Mouse (Mus musculus) spleen, postnatal 4 days (tissue): ENCODE results near the gene 2010003K11Rik.
A peak's percentile ranks its signal among the peaks of the same experiment; 100 is the strongest.

ENCODE experiments used
- DNase-seq, 2 experiments: peaks; one replicate each; pipeline ENCODE4 v3.0.0; 2022; ENCODE audit warnings: low spot score in 2 of 2

Gene 2010003K11Rik

DNA sequence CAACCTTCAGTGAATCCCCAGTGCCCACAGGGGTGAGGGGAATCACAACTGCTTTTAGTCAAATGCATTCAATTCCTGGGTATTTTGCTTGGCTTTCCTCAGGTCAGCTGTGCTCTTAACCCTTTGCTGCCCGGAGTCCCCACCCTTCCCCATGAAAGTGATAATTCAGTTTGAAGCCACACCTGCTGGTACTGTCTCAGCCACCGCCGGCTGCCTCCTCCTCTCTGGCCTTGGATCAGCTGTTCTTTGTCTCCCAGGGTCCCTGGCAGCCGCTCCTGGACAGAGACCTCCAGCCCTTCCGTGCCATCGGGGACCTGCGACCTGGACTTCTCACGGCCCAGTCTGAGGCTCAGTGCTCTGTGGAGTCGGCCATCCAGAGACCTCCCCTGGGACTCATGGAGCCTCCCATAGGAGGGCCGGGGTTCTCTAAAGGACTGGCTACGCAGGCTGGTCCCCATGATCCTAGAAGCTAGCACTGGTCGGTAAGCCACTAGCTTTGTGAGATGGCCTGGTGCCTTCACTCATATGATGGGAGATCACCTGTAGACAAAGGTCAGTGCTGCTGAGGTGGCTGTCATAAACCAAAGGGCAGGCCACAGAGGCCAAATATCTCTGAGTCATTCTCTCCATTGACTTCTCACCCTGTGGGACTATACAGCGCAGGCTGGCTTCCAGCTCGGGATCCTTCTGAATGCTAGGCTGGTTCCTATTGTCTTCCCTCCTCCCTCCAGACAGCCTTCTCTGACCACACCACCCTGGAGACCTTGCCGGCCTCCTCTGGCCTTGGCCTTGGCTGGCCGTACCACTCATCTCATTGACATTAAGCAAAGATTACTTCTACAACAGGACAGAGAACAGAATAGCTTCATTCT lies at the start of gene 2010003K11Rik:
Gene 2010003K11Rik (minus strand): TSS at position 522 of the 872 bp plus-strand sequence.
- no peak for DNase-seq

DNA sequence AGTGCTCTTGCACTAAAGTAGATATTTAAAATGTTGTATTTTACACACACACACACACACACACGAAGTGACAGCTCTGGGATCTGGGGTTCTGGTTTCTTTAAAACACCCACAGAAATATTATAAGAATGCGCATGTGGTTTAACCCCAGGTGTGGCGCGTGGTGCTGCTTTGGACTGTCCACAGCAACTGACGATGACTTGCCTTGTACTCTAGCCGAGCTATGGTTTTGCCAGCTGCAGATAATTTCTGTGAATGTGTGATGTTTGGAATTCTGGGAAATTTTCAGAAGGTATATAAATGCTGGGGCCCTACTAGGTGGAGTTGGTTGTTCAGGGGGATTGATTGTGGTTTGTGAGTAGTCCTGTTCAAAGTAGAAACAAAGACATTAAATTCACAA lies 49.4 kb upstream of the 2010003K11Rik start:
- DNase-seq, result no peak

DNA sequence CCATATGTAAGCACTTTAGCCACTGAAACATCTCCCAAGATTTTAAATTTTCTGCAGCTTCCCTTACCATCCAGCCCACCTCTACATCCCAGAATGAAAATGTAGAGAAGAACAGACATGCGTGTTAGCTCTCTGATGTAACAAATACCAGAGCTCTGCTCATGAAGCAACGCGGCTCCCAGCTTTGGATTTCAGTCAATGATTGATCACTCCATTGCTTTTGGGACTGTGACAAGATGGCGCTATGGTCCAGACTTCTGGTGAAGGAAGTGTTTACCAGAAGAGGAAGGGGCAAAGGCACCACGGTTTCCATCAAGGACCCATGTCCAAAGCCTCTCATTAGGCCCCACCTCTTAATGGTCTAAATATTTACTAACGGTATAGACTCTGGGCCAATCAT lies 47.5 kb upstream of the 2010003K11Rik start:
- DNase-seq, result no peak

DNA sequence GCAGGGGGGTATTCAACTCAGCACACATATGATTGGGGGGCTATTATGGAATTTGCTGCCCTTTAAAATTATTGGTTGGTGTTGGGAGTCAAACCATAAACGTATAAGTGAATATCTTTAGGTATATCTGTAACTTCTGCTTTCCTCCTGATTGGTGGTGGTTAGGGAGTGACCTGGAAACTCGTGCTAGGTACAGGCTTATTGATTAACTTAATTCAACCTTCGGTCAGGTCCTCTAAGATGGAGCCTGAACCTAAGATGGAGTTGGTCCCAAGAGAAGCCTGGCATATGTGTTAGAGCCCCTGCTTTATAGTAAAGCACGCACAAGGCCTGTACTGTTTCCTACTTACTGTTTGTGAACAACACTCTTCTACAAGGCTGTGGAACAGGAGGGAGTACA lies 46.7 kb upstream of the 2010003K11Rik start:
- no peak for DNase-seq

DNA sequence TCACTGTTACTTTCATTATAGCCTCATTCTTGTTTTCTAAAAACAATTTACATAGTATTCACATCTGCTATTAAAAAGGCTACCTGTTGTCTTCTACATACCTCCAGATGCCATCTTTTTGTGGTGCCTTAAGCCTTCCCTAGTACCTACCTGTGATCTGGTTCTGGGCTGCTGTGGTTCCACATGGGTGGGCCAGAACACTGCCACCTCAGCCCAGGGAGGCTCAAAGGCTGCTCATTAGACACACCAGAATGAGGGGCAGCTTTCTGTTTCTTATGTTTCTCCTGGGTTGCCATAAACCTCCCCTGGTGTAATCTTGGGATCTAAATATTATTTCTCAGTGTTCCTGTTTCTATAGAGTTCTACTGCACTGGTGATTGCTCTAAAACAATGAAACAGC lies 43.7 kb upstream of the 2010003K11Rik start:
- DNase-seq, result no peak

DNA sequence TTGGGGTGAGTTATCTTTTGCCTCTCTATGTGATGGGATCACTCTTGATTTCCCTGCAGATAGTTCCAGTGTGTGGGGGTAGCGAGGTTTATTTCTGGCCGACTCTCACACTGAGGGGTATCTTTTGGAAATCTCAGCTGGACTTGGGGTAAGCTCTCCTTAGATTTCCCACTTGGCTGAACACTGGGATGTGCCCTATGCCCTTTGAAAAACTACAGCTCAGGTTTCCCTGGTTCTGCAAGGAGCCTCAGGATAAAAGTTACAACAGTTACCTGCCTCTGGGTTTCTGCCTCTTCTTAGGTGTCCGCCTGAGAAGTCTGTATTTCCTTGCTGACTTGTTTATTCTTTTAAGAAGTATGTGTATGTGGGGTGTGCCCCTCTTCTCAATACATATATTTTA lies 42.6 kb upstream of the 2010003K11Rik start:
- DNase-seq, result no peak

DNA sequence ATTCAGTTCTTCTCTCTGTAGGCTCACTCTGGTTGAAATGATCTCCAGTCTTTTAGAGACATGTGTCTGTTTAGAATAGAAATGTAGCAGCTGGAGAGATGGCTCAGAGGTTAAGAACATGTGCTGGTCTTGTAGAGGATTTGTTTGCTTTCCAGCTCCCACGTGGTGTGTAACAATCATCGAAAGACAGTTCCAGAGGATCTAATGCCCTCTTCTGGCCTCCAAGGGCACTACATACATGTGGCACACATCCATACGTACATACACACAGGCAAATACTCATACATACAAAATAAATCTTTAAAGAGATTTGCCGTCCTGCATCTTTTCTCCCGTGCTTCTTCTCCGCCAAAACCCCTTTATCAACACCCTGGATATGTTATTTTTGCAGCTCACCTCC lies 41.9 kb upstream of the 2010003K11Rik start:
- no peak for DNase-seq

DNA sequence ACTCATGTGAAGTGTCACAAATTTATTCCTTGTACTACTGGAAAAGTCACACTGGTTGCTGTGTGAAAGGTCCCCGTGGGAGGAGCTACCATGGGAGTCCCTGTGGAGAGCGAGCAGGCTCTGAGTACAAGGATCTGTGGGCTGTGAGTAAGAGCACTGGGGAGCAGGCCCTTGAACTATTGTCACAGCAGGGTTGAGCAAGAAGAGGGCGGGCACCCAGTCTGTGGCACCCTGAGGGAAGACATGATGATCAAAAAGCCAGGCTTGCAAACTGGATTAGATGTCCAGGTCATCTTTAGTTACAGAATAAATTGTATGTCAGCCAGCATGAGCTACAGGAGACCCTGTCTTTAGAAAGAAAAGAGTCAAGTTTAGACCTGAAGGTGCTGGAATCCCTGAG lies 38.2 kb upstream of the 2010003K11Rik start:
- DNase-seq, result no peak

DNA sequence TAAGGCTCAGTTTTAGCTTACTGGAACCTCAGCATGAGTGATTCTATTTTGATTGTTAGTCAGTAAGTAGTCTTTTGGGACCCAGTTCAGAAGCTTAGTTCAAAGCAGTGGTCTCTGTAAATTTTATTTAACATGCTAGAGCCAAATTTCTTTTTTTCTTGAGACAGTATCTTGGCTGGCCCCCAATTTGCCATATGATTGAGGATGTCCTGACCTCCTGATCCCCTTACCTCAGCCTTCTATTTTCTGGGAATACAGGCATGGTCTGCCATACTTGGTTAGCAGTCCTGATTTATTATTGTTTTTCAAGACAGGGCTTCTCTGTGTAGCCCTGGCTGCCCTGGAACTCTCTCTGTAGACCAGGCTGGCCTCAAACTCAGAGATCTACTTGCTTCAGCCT lies 37.5 kb upstream of the 2010003K11Rik start:
- DNase-seq, result no peak

DNA sequence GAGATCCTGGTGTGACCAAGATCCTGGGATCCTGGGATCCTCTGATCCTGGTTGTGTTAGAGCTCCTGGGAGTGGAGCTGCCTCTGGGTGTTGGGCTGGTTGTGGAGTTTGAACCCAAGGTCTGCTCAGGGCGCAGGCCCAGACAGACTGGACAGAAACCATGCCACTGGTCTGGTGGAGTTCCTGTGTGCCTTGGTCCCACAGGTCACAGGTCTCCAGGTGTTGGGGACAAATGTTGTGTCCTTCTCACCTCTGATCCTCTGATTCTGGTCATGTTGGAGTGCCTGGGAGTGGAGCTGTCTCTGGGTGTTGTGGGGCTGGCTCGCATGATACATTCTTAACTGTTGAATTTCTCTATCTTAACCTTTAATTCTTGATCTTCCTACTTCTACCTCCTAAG lies 36.3 kb upstream of the 2010003K11Rik start:
- DNase-seq, result no peak

DNA sequence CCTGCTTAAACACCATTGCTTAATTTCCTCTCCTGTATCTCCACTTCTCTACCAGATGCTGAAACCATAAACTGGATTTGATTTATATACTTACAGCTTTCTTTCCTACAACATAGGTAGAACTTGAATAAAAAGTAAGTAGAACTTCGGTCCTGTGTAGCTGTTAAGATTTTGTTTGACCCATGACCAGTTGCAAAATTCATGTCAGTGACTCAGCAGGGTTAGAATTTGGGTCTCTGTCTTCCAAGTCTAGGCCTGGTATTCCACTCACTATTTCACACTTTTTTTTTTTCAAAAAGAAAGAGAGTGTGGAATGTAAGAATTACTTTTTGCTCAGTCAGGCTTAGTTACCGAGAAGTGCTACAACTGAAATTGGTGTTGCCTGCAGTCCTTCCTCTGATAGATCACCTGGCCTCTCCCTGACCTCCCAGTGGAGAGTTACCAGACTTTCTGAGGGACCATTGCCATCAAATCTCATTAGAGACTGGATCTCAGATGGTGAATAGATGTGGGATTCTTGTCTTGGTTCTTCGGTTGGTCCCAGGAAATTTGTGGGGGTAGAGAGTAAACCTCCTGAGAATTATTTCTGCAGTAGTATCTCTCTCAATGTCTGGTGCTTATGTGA lies 23.2 kb upstream of the 2010003K11Rik start:
- no peak for DNase-seq

DNA sequence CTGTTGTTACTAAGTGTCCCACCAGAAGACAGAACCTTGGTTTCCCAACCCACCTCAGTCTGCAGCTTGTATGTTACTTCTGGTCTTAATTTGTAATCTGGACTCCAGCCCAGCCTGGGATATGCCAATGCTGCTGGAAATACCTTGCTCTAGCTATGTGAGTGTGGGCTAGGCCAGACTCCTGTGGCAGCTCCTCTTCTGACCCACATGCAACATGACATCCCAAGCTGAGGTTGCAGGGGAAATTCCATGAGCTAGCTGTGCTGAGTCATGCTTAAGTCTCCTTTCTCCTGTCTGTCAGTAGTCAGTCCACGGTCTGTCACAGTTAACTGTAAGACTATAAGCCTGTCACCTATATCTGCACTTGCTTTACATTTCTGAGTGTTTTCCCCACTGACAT lies 19.1 kb upstream of the 2010003K11Rik start:
- DNase-seq, result no peak

DNA sequence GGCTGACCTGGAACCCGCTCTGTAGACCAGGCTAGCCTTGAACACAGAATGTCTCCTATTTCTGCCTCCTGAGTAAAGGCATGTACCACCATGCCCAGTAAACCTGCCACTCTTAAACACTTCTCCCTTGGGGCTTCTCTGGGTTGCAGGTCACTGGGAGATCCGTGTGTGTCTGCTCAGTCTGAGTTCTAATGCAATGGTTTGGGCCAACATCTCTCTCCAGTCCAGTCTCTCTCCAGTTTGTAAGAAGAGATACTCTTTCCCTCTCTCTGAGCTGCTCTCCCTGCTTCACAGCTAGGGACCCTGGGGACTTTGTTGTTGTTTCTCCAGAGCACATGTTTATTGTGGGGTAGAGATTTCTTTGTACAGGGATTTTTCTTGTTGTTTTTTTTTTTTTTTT lies 17.9 kb upstream of the 2010003K11Rik start:
- no peak for DNase-seq

DNA sequence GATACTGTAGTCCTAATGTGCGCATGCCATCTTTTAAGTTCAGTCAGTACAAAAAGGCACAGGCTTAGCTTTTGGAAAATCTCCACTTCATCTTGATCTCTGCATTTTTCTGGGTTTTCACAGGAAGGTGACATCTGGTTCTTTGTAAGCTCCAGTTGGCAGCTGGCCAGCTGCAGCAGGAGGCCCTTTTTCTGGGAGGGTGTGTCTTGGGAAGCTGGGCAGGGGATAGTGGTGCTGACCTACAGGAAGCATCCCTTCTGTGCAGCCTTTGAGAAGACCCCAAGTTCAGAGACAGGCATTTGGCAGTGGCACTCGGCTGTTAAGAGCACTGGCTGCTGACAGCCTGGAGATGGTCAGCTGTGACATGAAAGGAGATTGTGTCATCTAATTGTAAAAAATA lies 17.4 kb upstream of the 2010003K11Rik start:
- DNase-seq, result no peak

DNA sequence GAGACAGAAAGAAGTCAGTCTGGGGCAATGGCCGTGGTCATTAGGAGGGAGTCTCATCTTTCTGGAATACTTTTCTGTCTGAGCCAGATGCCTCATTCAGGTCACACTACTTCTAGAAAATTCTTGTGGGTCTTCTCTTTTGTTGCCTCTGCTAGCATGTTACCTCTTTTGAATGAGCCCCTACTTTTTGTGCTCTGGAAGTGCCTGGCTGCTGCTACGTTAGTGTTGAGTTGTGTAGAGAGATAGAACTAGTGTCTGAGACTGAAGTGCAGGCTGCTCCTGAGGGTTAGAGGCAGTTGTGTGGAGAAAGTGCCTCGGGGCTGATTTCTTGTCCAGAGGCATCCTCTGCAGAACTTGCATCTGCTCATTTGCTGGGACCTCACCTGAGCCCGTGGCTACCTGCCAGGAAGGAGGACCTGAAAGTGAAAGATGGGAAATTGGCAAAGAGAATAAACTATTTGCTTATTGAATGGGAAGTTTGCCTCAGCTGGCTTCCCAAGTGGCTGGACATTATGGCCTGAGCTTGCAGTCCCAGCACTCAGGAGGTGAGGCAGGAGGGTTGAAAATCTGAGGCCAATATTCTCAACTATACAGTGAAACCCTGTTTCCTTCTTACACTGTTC lies 15.0 kb upstream of the 2010003K11Rik start:
- no peak for DNase-seq

DNA sequence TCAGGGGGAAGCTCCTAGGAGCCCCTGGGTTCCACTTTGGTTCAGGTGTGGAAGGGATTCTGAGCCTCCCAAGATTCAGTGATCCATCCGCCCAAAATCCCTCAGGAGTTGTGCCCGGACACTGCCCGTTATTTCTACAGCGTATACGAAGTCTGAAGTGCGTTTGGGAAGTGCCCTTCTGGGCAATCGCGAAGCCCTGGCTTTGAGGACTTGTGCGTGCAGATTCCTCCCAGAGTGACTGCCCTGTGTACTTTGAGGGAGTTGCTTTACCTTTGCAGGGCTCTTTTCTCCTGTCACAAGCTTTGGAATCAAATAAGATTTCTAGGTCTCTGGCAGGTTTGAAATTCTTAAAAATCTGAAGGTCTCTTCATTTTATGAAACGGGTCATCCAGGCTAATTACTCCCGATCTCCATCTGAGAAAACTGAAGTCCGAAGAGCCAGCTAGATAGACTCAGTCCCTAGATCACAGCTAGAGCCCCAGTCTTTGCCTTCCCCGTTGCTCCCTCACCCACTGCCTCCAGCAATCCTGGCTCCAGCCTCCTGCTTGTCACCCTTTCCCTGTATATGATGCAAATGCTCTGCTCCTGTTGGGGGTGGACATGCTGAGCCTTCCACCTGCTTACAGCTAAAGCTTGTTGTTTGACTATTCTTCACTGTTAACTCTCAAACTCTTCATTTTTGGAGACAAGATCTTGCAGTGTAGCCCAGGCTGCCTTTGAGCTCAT lies 12.9 kb upstream of the 2010003K11Rik start:
- no peak for DNase-seq

DNA sequence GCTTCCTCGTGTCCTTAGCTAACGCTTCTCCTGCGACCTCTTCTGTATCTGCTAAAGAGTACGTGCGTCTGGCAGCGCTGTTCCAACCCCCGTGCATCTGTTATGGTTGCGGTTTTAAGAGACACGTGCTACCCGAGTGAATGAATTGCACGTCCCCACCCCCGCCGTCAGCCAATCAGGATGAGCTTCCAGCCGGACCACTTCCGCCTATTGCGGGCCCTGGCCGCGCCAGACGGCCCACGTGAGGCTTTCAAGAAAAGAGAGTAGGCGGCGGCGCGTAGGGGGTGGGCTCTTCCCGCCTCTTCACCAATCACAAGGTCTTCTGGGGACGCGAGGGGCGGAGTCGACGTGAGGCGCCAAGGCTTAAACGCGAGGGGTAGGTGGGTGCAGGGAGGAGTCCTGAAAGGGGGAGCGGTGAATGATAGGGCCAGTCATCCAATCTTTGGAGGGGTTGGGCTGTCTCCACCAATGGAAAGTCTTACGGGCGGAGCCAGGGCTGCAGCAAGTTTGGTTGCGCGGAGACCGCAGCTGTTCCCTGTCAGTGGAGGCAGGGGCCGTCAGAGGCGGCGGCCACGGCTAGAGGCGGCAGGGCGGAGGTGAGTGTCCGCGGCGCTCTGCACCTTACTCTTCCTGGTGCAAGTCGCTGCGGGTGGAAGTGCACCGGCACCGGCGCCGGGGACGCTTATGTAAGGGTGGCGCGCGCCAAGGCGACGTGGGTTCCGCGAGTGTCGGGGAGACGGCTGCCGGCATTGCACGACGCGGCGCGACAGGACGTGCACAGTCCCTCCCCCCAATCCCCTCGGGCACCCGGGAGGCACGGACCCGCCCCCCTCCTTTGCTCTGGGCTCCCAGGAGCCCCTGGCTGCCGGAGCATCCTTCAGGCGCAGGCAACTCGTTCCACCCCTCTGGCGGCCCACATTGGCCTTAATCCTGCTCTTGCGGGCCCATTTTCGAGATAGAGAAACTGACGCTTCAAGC lies 11.9 kb upstream of the 2010003K11Rik start, which contains the start of gene Pcx:
Gene Pcx (plus strand): TSS at position 487 of the 978 bp plus-strand sequence.
- DNase-seq, result peak; percentile 97 to 98

DNA sequence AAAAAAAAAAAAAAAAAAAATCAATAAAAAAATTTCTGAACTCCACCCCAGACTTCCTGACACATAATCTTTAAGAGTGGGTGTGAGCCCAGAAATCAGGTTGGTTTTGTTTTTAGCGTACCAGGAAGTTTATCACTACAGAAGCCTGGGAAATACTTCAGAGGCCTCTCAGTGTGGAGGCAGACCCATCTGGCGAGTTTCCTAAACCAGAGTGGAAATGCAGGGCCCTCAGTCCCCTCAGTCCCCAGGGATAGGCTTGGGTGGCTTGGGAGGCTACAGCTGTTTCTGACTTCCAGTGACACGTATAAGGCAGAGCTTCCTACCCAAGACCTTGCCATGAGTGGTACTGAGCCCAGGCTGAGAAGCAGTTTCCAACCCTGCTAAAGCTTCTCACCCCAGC lies 9.4 kb upstream of the 2010003K11Rik start:
- no peak for DNase-seq

DNA sequence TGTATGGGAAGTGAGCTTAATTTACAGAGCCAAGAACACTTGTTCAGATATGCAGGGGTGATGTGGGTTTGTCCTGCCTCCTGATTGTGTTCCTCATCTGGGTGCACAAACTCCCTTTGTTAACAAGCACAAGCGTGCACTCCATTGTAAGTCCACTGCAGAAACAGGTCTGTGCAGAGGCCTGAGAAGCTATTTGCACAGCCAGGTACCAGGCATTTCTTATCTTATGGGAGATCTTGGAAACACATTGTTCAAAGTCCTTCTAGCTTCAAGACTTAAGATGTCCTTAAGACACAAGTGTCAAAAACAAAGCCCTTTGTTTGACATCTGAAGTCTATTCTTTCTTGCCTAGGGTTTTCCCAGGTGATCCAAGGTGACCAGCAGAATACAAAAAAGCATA lies 6.4 kb upstream of the 2010003K11Rik start:
- no peak for DNase-seq

DNA sequence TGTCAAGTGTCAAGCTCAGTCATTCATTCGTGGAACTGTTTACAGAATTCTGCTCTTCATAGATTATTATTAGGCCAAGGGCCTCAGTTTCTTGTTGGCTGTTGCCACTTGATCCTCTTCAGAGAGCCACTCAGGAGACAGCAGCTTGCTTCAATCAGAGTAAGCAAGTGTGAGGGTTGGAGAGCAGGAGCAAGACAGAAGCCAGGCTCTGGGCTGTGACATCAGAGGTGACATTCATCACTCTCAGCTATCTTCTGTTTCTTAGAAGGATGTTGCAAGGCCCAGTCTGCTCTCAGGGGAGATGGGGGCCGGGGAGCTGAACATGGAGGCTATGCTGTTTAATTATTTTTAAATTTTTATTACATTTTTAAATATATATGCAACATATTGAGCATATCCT lies 4.3 kb upstream of the 2010003K11Rik start:
- no peak for DNase-seq
